In genomic region chr14:20291391-20291790, GRCm38 (mm10) we compare ENCODE assay signal across 25 mouse cellular contexts. TPM values are rescaled to one million over a fixed set of nuclear protein-coding genes. Genes with fewer than 3 reads are reported as not detected.
DNase-seq lines count a peak whose midpoint lies in the region; ATAC-seq and TF ChIP-seq lines count a peak whose summit lies in the region.
"Had no signal": no experiment of that assay in that cellular context is flagged by ENCODE, and none has a peak within 500 bp of the region (broad histone marks: within the 10 kb centered on the region; RNA-seq: fewer than 3 reads in every experiment).

No protein-coding gene starts in this region.

- DNase-seq in forebrain, embryonic 14.5 days (ENCODE audit: low spot score): no peak
- DNase-seq in liver: no peak
- DNase-seq in MEL (ENCODE audit: low read depth, low spot score): peak; percentile 23
- peak; percentile 19 for DNase-seq in brain, adult 2 months (ENCODE audit: low read depth, low spot score)
- no peak for DNase-seq in right cerebral cortex, postnatal 10 days (ENCODE audit: low spot score in 2 of 2)
- DNase-seq in layer of hippocampus, adult 11-12 months (ENCODE audit: low spot score): no peak
- DNase-seq: adrenal gland, postnatal 10 days; cerebellum, adult 2 months; cerebellum, postnatal 25 days; gastrocnemius, postnatal 14 days; kidney, adult 11 months had no signal

- ATAC-seq in forebrain, embryonic 12.5 days (ENCODE audit: low FRiP score): no peak
- ATAC-seq in forebrain, embryonic 14.5 days: no peak
- 0 out of 2 replicates have a peak, but pooled peaks have one; percentile 7 for ATAC-seq in liver, embryonic 16.5 days (ENCODE audit: low read depth)
- ATAC-seq: forebrain, embryonic 15.5 days had no signal

- TF ChIP-seq POLR2A in MEL (IDR thresholded peaks at IDR 0.05; ENCODE audit: control insufficient read depth in 1 of 2, insufficient read depth in 1 of 2, low read depth in 1 of 2, low read length in 2 of 2, poor library complexity in 1 of 2): no peak

- H3K27ac ChIP-seq in forebrain, embryonic 12.5 days: 0 out of 2 replicates have a peak overlapping the region, but pooled peaks have one; percentile 36
- no peak overlapping the region for H3K27ac ChIP-seq in forebrain, embryonic 14.5 days (ENCODE audit: low read depth, low read length)
- H3K27ac ChIP-seq in liver, embryonic 16.5 days (ENCODE audit: low read length): no peak overlapping the region
- H3K27ac ChIP-seq in MEL (ENCODE audit: control insufficient read depth, low read depth, low read length): no peak overlapping the region
- H3K27ac ChIP-seq: embryonic facial prominence, embryonic 12.5 days; forebrain, embryonic 15.5 days; hindbrain, embryonic 15.5 days had no signal

- TF ChIP-seq RAD21 in MEL (IDR thresholded peaks at IDR 0.05; ENCODE audit: low read depth, low read length): no peak

- 0 out of 4 replicates have a peak, but pooled peaks of 1 of the 2 experiments have one; percentile 15 for TF ChIP-seq EP300 in MEL (IDR thresholded peaks at IDR 0.05; ENCODE audit: low read depth in 1 of 2, low read length in 2 of 2)

- H3K9ac ChIP-seq in forebrain, embryonic 12.5 days: no peak overlapping the region
- H3K9ac ChIP-seq in forebrain, embryonic 14.5 days (ENCODE audit: low read length): no peak overlapping the region
- no peak overlapping the region for H3K9ac ChIP-seq in liver, embryonic 16.5 days (ENCODE audit: low read depth, low read length)
- H3K9ac ChIP-seq in MEL (ENCODE audit: control insufficient read depth, low read depth, low read length, poor library complexity, severe bottlenecking): no peak overlapping the region
- H3K9ac ChIP-seq: embryonic facial prominence, embryonic 12.5 days; forebrain, embryonic 15.5 days; heart, embryonic 12.5 days; hindbrain, embryonic 15.5 days had no signal

- no peaks in the 10 kb centered on the region for H3K9me3 ChIP-seq in forebrain, embryonic 12.5 days
- H3K9me3 ChIP-seq in forebrain, embryonic 14.5 days (replicated peaks; ENCODE audit: control insufficient read depth, low read length): no peaks in the 10 kb centered on the region
- H3K9me3 ChIP-seq in liver, embryonic 16.5 days (replicated peaks; ENCODE audit: control insufficient read depth, low read length): no peaks in the 10 kb centered on the region
- no peaks in the 10 kb centered on the region for H3K9me3 ChIP-seq in MEL (replicated peaks; ENCODE audit: insufficient read depth, low read length)
- H3K9me3 ChIP-seq: embryonic facial prominence, embryonic 12.5 days; forebrain, embryonic 15.5 days; heart, embryonic 12.5 days; hindbrain, embryonic 15.5 days had no signal

- H3K4me2 ChIP-seq in forebrain, embryonic 12.5 days: no peak overlapping the region
- H3K4me2 ChIP-seq in forebrain, embryonic 14.5 days (ENCODE audit: low read length): no peak overlapping the region
- no peak overlapping the region for H3K4me2 ChIP-seq in liver, embryonic 16.5 days (ENCODE audit: low read depth, low read length)
- H3K4me2 ChIP-seq: embryonic facial prominence, embryonic 12.5 days; forebrain, embryonic 15.5 days; heart, embryonic 12.5 days; hindbrain, embryonic 15.5 days had no signal

- H3K79me2 ChIP-seq in MEL (ENCODE audit: control insufficient read depth, insufficient read depth, low read length, poor library complexity): 0 out of 2 replicates have a peak, but pooled peaks cover 1% of the 10 kb centered on the region

- H3K27me3 ChIP-seq in forebrain, embryonic 12.5 days: no peaks in the 10 kb centered on the region
- no peaks in the 10 kb centered on the region for H3K27me3 ChIP-seq in forebrain, embryonic 14.5 days (replicated peaks; ENCODE audit: control insufficient read depth, insufficient read depth, low read length)
- no peaks in the 10 kb centered on the region for H3K27me3 ChIP-seq in liver, embryonic 16.5 days (ENCODE audit: control insufficient read depth, insufficient read depth, low read depth, low read length)
- H3K27me3 ChIP-seq in MEL (ENCODE audit: control insufficient read depth in 1 of 2, insufficient read depth in 2 of 2, low read length in 2 of 2): no peaks in the 10 kb centered on the region
- H3K27me3 ChIP-seq: CH12.LX; embryonic facial prominence, embryonic 12.5 days; forebrain, embryonic 15.5 days; heart, embryonic 12.5 days; hindbrain, embryonic 15.5 days had no signal

- no peak overlapping the region for H3K4me3 ChIP-seq in forebrain, embryonic 12.5 days (replicated peaks)
- H3K4me3 ChIP-seq in forebrain, embryonic 14.5 days (ENCODE audit: low read depth, low read length): no peak overlapping the region
- no peak overlapping the region for H3K4me3 ChIP-seq in liver, embryonic 16.5 days (ENCODE audit: low read depth, low read length)
- no peak overlapping the region for H3K4me3 ChIP-seq in MEL (ENCODE audit: control insufficient read depth in 1 of 2, insufficient read depth in 1 of 2, low read depth in 2 of 2, low read length in 2 of 2)
- H3K4me3 ChIP-seq: embryonic facial prominence, embryonic 12.5 days; forebrain, embryonic 15.5 days; heart, embryonic 12.5 days; hindbrain, embryonic 15.5 days had no signal

- H3K36me3 ChIP-seq in forebrain, embryonic 12.5 days (replicated peaks): no peaks in the 10 kb centered on the region
- no peaks in the 10 kb centered on the region for H3K36me3 ChIP-seq in forebrain, embryonic 14.5 days (ENCODE audit: control insufficient read depth, insufficient read depth, low read length)
- H3K36me3 ChIP-seq in liver, embryonic 16.5 days (ENCODE audit: control insufficient read depth, insufficient read depth): no peaks in the 10 kb centered on the region
- H3K36me3 ChIP-seq in MEL (ENCODE audit: control insufficient read depth in 1 of 2, insufficient read depth in 2 of 2, low read length in 2 of 2): peaks cover 0 to 5% of the 10 kb centered on the region in 2 experiments; a peak in 1 of 4 replicates
- H3K36me3 ChIP-seq: embryonic facial prominence, embryonic 12.5 days; forebrain, embryonic 15.5 days; heart, embryonic 12.5 days; hindbrain, embryonic 15.5 days had no signal

- no peak for TF ChIP-seq CTCF in MEL (IDR thresholded peaks at IDR 0.05 in 2 of 3, conservative IDR thresholded peaks at IDR 0.05 in 1 of 3; ENCODE audit: control insufficient read depth in 1 of 3, insufficient read depth in 1 of 3, low read depth in 2 of 3, low read length in 3 of 3, poor library complexity in 1 of 3, severe bottlenecking in 1 of 3)

- WGBS in forebrain, embryonic 12.5 days: 44% methylated on average over 4 of the region's 4 CpGs
- 21% methylated on average over 4 of the region's 4 CpGs for WGBS in forebrain, embryonic 14.5 days
- WGBS in liver, embryonic 16.5 days (ENCODE audit: insufficient replicate concordance): 39% methylated on average over 4 of the region's 4 CpGs

- peaks cover 5% of the 10 kb centered on the region for H3K4me1 ChIP-seq in forebrain, embryonic 12.5 days
- peaks cover 5% of the 10 kb centered on the region; the same call in 1 of the 2 replicates for H3K4me1 ChIP-seq in forebrain, embryonic 14.5 days (ENCODE audit: control insufficient read depth, insufficient read depth, low read length)
- peaks cover 3% of the 10 kb centered on the region for H3K4me1 ChIP-seq in liver, embryonic 16.5 days (ENCODE audit: control insufficient read depth, low read depth, low read length)
- peaks cover 0 to 3% of the 10 kb centered on the region in 2 experiments; a peak in 1 of 4 replicates for H3K4me1 ChIP-seq in MEL (ENCODE audit: control insufficient read depth in 1 of 2, insufficient read depth in 2 of 2, low read length in 2 of 2)

TF ChIP-seq in MEL, 35 proteins besides CTCF, POLR2A, EP300 and RAD21 (continues in another document):
- TF ChIP-seq TCF12 (IDR thresholded peaks at IDR 0.05; ENCODE audit: low read depth, low read length) (no peak), USF1 (IDR thresholded peaks at IDR 0.05; ENCODE audit: low read depth, low read length) (no peak), UBTF (IDR thresholded peaks at IDR 0.05; ENCODE audit: borderline replicate concordance, insufficient read depth, low read depth, low read length) (no peak), CHD1 (IDR thresholded peaks at IDR 0.05; ENCODE audit: low read depth, low read length) (no peak), ZMIZ1 (IDR thresholded peaks at IDR 0.05; ENCODE audit: low read depth, low read length) (no peak), HCFC1 (IDR thresholded peaks at IDR 0.05; ENCODE audit: low read depth, low read length) (no peak), MXI1 (IDR thresholded peaks at IDR 0.05; ENCODE audit: low read depth, low read length) (no peak)

RNA-seq across cellular contexts. Expression of gene Nudt13, which starts 3.1 kb away (rescaled TPM):
- 13.2 and 16.0 TPM in 2 replicates for polyA plus RNA-seq in forebrain, embryonic 12.5 days (2016; fragmentation: Nextera tagmentation; extraction: Ambion mirVana)
- 11.1 and 14.7 TPM in 2 replicates for polyA plus RNA-seq in forebrain, embryonic 14.5 days (2014; fragmentation: Nextera tagmentation; extraction: Ambion mirVana)
- 5.0 and 5.1 TPM in 2 replicates for polyA plus RNA-seq in liver, embryonic 16.5 days (2015; fragmentation: Nextera tagmentation; extraction: Ambion mirVana)
- 9.9 and 10.3 TPM in 2 replicates for total RNA-seq in MEL (2012; rRNA removed)
- 10 to 100 TPM in 1 of 2 experiments, not detected in 1; 12.3 TPM for polyA plus RNA-seq in MEL (2012; ENCODE audit: insufficient read depth in 1 of 2, insufficient read length in 2 of 2, low read depth in 1 of 2, low replicate concordance in 2 of 2, missing spikeins in 1 of 2)

RNA-seq across cellular contexts. Expression of gene Kcnk16, which starts 22.4 kb away (rescaled TPM):
- polyA plus RNA-seq in forebrain, embryonic 12.5 days (2016; fragmentation: Nextera tagmentation; extraction: Ambion mirVana): not detected in 2 replicates
- not detected in 2 replicates for polyA plus RNA-seq in forebrain, embryonic 14.5 days (2014; fragmentation: Nextera tagmentation; extraction: Ambion mirVana)
- polyA plus RNA-seq in liver, embryonic 16.5 days (2015; fragmentation: Nextera tagmentation; extraction: Ambion mirVana): 10.6 and 11.3 TPM in 2 replicates
- total RNA-seq in MEL (2012; rRNA removed): not detected in 2 replicates
- not detected for polyA plus RNA-seq in MEL (2012; ENCODE audit: insufficient read depth in 1 of 2, insufficient read length in 2 of 2, low read depth in 1 of 2, low replicate concordance in 2 of 2, missing spikeins in 1 of 2)
- total RNA-seq: adrenal gland, postnatal 10 days; CH12.LX; gastrocnemius, postnatal 14 days; heart, adult 8-10 months; heart, postnatal 25 days had no signal
- polyA plus RNA-seq: cerebellum, adult 2 months; cortical plate, adult 2 months; embryonic facial prominence, embryonic 12.5 days; forebrain, embryonic 15.5 days; frontal cortex, adult 2 months; gonadal fat pad, adult 2 months; heart, embryonic 12.5 days; heart, embryonic 16.5 days; hindbrain, embryonic 11.5 days; hindbrain, embryonic 15.5 days had no signal

RNA-seq across cellular contexts. Expression of gene Ecd, which starts 56.5 kb away (rescaled TPM):
- 63.6 and 64.0 TPM in 2 replicates for polyA plus RNA-seq in forebrain, embryonic 12.5 days (2016; fragmentation: Nextera tagmentation; extraction: Ambion mirVana)
- 56.9 and 58.6 TPM in 2 replicates for polyA plus RNA-seq in forebrain, embryonic 14.5 days (2014; fragmentation: Nextera tagmentation; extraction: Ambion mirVana)
- 24.5 and 24.8 TPM in 2 replicates for polyA plus RNA-seq in liver, embryonic 16.5 days (2015; fragmentation: Nextera tagmentation; extraction: Ambion mirVana)
- 58.8 and 64.9 TPM in 2 replicates for total RNA-seq in MEL (2012; rRNA removed)
- 10 to 100 TPM in 1 of 2 experiments, not detected in 1; 72.2 TPM for polyA plus RNA-seq in MEL (2012; ENCODE audit: insufficient read depth in 1 of 2, insufficient read length in 2 of 2, low read depth in 1 of 2, low replicate concordance in 2 of 2, missing spikeins in 1 of 2)

RNA-seq across cellular contexts. Expression of gene Fam149b, which starts 56.6 kb away (rescaled TPM):
- 53.0 and 55.3 TPM in 2 replicates for polyA plus RNA-seq in forebrain, embryonic 12.5 days (2016; fragmentation: Nextera tagmentation; extraction: Ambion mirVana)
- 37.0 and 40.8 TPM in 2 replicates for polyA plus RNA-seq in forebrain, embryonic 14.5 days (2014; fragmentation: Nextera tagmentation; extraction: Ambion mirVana)
- 7.1 and 8.8 TPM in 2 replicates for polyA plus RNA-seq in liver, embryonic 16.5 days (2015; fragmentation: Nextera tagmentation; extraction: Ambion mirVana)
- 16.1 and 18.9 TPM in 2 replicates for total RNA-seq in MEL (2012; rRNA removed)
- 10 to 100 TPM in 1 of 2 experiments, not detected in 1; 25.8 TPM for polyA plus RNA-seq in MEL (2012; ENCODE audit: insufficient read depth in 1 of 2, insufficient read length in 2 of 2, low read depth in 1 of 2, low replicate concordance in 2 of 2, missing spikeins in 1 of 2)

Comparison
In these comparisons a context has a peak if more than half of its experiments do, and no peak if none do; other contexts are left out.
1. DNase-seq: peak in MEL (single experiment) and brain, adult 2 months (single experiment); none in forebrain, embryonic 14.5 days (single experiment), liver (single experiment), right cerebral cortex, postnatal 10 days (0 of 2) and layer of hippocampus, adult 11-12 months (single experiment).
2. RNA of gene Kcnk16, which starts 22.4 kb away (polyA plus RNA-seq): 10.6 to 11.3 TPM in liver, embryonic 16.5 days; not detected in forebrain, embryonic 12.5 days, not detected in forebrain, embryonic 14.5 days and not detected in MEL; every median in the first group is over 10 times any median in the second.